Mouse (Mus musculus): ENCODE results near the gene Jmjd8. TPM values are rescaled to one million over a fixed set of nuclear protein-coding genes. Genes with fewer than 3 reads are reported as not detected.
A peak's percentile ranks its signal among the peaks of the same experiment; 100 is the strongest.

The Jmjd8 gene
- polyA plus RNA-seq, 1 experiment, result 47.3 TPM

DNA sequence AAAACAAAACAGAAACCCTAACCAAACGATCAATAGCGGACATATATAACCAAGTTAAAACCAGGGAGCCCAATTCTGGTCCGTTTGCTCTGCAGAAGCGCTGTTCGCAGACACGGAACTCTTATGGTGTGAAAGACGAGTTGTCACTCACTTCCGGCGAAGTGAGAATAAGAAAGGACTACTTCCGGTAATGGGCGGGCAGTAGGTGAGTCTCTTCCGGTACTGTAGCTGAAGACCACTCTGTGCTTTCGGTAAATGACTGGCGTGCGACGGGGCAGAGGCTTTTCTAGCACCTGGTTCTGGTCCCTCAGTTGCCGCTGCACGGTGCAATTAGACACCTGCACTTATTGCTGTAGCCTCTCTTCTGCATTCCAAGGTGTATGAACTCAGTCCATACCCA lies 5.2 kb upstream of the Jmjd8 start, which contains the start of gene Wdr24:
Gene Wdr24, plus strand, starts transcription at position 176 of the 400 bp plus-strand sequence.
- peaks cover 14% of the 10 kb centered on the region; the same call in 1 of the 2 replicates for H3K27me3 ChIP-seq (ENCODE audit: control insufficient read depth, insufficient read depth, low read length)
- H3K36me3 ChIP-seq (ENCODE audit: control insufficient read depth, insufficient read depth, low read length), result peaks cover 11% of the 10 kb centered on the region
- peak within 1 kb of the TSS; percentile 52 for H3K27ac ChIP-seq (ENCODE audit: insufficient read depth, low read depth, low read length)
- H3K4me1 ChIP-seq (ENCODE audit: control insufficient read depth, insufficient read depth, insufficient read length, low read length), result peaks cover 21% of the 10 kb centered on the region
- no peak for TF ChIP-seq CTCF (IDR thresholded peaks at IDR 0.05; ENCODE audit: extremely low read depth, insufficient read length, insufficient replicate concordance, low read depth, low read length)
- no peak for TF ChIP-seq POLR2A (IDR thresholded peaks at IDR 0.05; ENCODE audit: low read depth, low read length)
- WGBS, result under 1% methylated on average over 18 of the region's 18 CpGs
- H3K4me3 ChIP-seq (ENCODE audit: low read depth, low read length), result peak within 1 kb of the TSS; percentile 91

DNA sequence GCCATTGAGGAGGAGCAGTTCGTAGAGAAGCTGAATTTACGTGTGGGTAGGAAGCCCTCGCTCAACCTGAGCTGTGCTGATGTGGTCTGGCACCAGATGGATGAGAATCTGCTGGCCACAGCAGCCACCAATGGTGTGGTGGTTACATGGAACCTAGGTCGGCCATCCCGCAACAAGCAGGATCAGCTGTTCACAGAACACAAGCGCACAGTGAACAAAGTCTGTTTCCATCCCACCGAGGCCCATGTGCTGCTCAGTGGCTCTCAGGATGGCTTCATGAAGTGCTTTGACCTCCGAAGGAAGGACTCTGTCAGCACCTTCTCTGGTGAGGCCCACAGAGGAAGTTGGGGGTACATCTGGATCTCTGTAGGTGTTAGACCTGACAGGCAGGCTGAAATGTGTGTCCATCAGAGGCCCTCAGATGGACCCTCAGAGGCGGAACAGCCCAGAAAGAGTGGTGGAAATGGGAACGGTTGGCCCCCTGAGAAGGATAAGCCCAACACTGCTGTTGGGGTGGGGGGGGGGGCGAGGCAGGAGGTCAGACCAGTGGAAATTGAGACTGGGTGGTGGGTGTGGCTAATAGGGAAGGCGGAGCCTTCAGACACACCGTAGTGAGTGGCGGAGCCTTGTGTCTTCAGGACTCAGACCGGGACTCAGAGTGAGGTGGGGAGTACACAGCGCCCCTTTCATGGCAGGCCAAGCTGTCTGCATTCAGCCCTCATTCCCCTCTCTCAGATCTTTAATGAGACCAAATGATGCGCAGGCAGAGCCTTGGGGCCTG lies 4.1 kb upstream of the Jmjd8 start:
- Histone ChIP-seq H3K4me3 (ENCODE audit: low read depth, low read length) (peak overlapping the region; percentile 91), H3K27me3 (ENCODE audit: control insufficient read depth, insufficient read depth, low read length) (peaks cover 4% of the 10 kb centered on the region; the same call in 1 of the 2 replicates), H3K27ac (ENCODE audit: insufficient read depth, low read depth, low read length) (no peak overlapping the region), H3K36me3 (ENCODE audit: control insufficient read depth, insufficient read depth, low read length) (peaks cover 11% of the 10 kb centered on the region), H3K4me1 (ENCODE audit: control insufficient read depth, insufficient read depth, insufficient read length, low read length) (peaks cover 20% of the 10 kb centered on the region)
- 62% methylated on average over 17 of the region's 17 CpGs for WGBS
- TF ChIP-seq POLR2A (IDR thresholded peaks at IDR 0.05; ENCODE audit: low read depth, low read length) (no peak), CTCF (IDR thresholded peaks at IDR 0.05; ENCODE audit: extremely low read depth, insufficient read length, insufficient replicate concordance, low read depth, low read length) (no peak)

DNA sequence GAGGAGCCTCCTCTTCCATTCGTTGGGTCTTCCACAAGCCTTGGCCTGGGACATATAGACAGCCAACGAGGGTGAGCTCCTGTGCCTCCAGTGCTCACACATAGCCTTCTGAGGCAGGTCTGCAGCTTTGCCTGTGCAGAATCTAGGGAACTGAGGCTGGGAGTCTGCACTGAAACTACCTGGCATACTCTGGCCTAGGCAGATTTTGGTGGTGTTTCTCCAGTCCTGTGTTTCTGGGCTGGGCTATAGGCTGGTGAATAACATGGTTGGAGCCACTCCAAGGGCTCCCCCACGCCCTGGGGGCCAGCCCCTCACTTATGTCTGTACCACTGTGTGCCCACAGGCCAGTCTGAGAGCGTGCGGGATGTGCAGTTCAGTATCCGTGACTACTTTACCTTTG lies 3.4 kb upstream of the Jmjd8 start:
- Histone ChIP-seq H3K27ac (ENCODE audit: insufficient read depth, low read depth, low read length) (no peak overlapping the region), H3K36me3 (ENCODE audit: control insufficient read depth, insufficient read depth, low read length) (peaks cover 11% of the 10 kb centered on the region), H3K27me3 (ENCODE audit: control insufficient read depth, insufficient read depth, low read length) (no peaks in the 10 kb centered on the region), H3K4me3 (ENCODE audit: low read depth, low read length) (no peak overlapping the region), H3K4me1 (ENCODE audit: control insufficient read depth, insufficient read depth, insufficient read length, low read length) (peaks cover 19% of the 10 kb centered on the region)
- WGBS, result 89% methylated on average over 6 of the region's 6 CpGs
- TF ChIP-seq CTCF (IDR thresholded peaks at IDR 0.05; ENCODE audit: extremely low read depth, insufficient read length, insufficient replicate concordance, low read depth, low read length) (no peak), POLR2A (IDR thresholded peaks at IDR 0.05; ENCODE audit: low read depth, low read length) (no peak)

DNA sequence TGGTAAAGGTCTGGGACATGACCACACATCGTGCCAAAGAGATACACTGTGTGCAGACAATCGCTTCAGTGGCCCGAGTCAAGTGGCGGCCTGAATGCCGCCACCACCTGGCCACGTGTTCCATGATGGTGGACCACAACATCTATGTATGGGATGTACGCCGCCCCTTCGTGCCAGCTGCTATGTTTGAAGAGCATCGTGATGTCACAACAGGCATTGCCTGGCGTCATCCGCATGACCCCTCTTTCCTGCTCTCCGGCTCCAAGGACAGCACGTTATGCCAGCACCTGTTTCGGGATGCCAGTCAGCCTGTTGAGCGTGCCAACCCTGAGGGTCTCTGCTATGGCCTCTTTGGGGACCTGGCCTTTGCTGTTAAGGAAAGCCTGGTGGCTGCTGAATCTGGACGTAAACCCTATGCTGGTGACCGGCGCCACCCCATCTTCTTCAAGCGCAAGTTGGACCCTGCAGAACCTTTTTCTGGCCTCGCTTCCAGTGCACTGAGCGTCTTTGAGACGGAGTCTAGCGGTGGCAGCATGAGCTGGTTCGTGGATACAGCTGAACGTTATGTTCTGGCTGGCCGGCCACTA lies 2.6 kb upstream of the Jmjd8 start:
- H3K27ac ChIP-seq (ENCODE audit: insufficient read depth, low read depth, low read length), result no peak overlapping the region
- no peak for TF ChIP-seq CTCF (IDR thresholded peaks at IDR 0.05; ENCODE audit: extremely low read depth, insufficient read length, insufficient replicate concordance, low read depth, low read length)
- no peak for TF ChIP-seq POLR2A (IDR thresholded peaks at IDR 0.05; ENCODE audit: low read depth, low read length)
- WGBS, result 95% methylated on average over 27 of the region's 27 CpGs
- peaks cover 22% of the 10 kb centered on the region for H3K4me1 ChIP-seq (ENCODE audit: control insufficient read depth, insufficient read depth, insufficient read length, low read length)
- H3K4me3 ChIP-seq (ENCODE audit: low read depth, low read length), result no peak overlapping the region
- peaks cover 18% of the 10 kb centered on the region for H3K36me3 ChIP-seq (ENCODE audit: control insufficient read depth, insufficient read depth, low read length)
- H3K27me3 ChIP-seq (ENCODE audit: control insufficient read depth, insufficient read depth, low read length), result no peaks in the 10 kb centered on the region

DNA sequence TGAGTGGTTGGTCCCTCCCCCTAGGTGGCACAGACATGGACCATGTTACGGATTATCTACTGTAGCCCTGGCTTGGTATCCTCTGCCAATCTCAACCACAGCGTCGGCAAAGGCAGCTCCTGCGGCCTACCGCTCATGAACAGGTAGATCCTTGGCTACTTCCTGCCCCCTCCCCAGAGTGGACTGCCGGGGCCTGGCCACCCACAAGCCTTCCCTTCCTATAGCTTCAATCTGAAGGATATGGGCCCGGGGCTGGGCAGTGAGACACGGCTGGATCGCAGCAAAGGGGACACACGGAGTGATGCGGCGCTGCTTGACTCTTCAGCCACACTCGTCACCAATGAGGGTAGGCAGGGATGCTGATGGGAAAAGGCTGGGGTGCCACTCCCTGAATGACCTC lies 1.7 kb upstream of the Jmjd8 start:
- H3K36me3 ChIP-seq (ENCODE audit: control insufficient read depth, insufficient read depth, low read length), result peaks cover 24% of the 10 kb centered on the region
- no peak overlapping the region for H3K27ac ChIP-seq (ENCODE audit: insufficient read depth, low read depth, low read length)
- no peaks in the 10 kb centered on the region for H3K27me3 ChIP-seq (ENCODE audit: control insufficient read depth, insufficient read depth, low read length)
- peaks cover 32% of the 10 kb centered on the region for H3K4me1 ChIP-seq (ENCODE audit: control insufficient read depth, insufficient read depth, insufficient read length, low read length)
- H3K4me3 ChIP-seq (ENCODE audit: low read depth, low read length), result no peak overlapping the region
- 96% methylated on average over 13 of the region's 13 CpGs for WGBS
- no peak for TF ChIP-seq POLR2A (IDR thresholded peaks at IDR 0.05; ENCODE audit: low read depth, low read length)

DNA sequence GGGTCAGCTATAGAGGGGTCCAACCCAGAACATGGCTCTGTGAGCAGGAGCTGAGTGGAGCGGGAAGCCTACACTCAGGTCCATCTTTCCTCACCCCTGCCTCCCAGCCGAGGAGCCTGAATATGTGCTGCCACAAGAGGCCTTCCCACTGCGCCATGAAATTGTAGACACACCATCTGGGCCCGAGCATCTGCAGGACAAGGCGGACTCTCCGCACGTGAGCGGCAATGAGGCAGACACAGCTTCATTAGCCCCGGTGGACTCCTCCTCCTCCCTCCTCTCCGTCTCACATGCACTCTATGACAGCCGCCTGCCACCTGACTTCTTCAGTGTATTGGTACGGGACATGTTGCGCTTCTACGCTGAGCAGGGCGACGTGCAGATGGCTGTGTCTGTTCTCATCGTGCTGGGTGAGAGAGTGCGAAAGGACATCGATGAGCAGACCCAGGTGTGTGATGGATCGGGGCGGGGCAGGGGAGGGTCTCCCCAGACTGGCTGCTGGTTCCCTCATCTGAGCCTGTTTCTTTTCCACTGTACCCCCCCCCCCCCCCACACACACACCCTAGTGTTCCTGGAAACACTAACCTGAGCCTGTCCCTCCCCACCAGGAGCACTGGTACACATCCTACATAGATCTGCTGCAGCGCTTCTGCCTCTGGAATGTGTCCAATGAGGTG lies 983 bp upstream of the Jmjd8 start:
- Histone ChIP-seq H3K27ac (ENCODE audit: insufficient read depth, low read depth, low read length) (no peak overlapping the region), H3K27me3 (ENCODE audit: control insufficient read depth, insufficient read depth, low read length) (no peaks in the 10 kb centered on the region), H3K4me3 (ENCODE audit: low read depth, low read length) (no peak overlapping the region), H3K4me1 (ENCODE audit: control insufficient read depth, insufficient read depth, insufficient read length, low read length) (peaks cover 32% of the 10 kb centered on the region), H3K36me3 (ENCODE audit: control insufficient read depth, insufficient read depth, low read length) (peaks cover 24% of the 10 kb centered on the region)
- WGBS, result 94% methylated on average over 22 of the region's 22 CpGs
- TF ChIP-seq POLR2A (IDR thresholded peaks at IDR 0.05; ENCODE audit: low read depth, low read length), result no peak
- TF ChIP-seq CTCF (IDR thresholded peaks at IDR 0.05; ENCODE audit: extremely low read depth, insufficient read length, insufficient replicate concordance, low read depth, low read length), result no peak

DNA sequence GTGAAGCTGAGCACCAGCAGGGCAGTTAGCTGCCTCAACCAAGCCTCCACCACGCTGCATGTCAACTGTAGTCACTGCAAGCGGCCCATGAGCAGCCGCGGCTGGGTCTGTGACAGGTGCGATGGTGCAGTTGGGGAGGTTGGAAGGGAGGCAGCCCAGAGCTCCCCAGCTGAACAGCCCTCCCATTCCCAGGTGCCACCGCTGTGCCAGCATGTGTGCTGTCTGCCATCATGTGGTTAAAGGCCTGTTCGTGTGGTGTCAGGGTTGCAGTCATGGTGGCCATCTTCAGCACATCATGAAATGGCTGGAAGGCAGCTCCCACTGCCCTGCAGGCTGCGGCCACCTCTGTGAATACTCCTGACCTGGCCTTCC lies 458 bp upstream of the Jmjd8 start:
- H3K27me3 ChIP-seq (ENCODE audit: control insufficient read depth, insufficient read depth, low read length), result no peaks in the 10 kb centered on the region
- peak overlapping the region; percentile 63 for H3K4me3 ChIP-seq (ENCODE audit: low read depth, low read length)
- no peak for TF ChIP-seq POLR2A (IDR thresholded peaks at IDR 0.05; ENCODE audit: low read depth, low read length)
- no peak for TF ChIP-seq CTCF (IDR thresholded peaks at IDR 0.05; ENCODE audit: extremely low read depth, insufficient read length, insufficient replicate concordance, low read depth, low read length)
- H3K27ac ChIP-seq (ENCODE audit: insufficient read depth, low read depth, low read length), result peak overlapping the region; percentile 51
- H3K36me3 ChIP-seq (ENCODE audit: control insufficient read depth, insufficient read depth, low read length), result peaks cover 24% of the 10 kb centered on the region
- H3K4me1 ChIP-seq (ENCODE audit: control insufficient read depth, insufficient read depth, insufficient read length, low read length), result peaks cover 32% of the 10 kb centered on the region
- WGBS, result 84% methylated on average over 8 of the region's 8 CpGs

Measured in small intestine, adult 2 months (tissue).